Mouse (Mus musculus): ENCODE measurements around the gene Fut11. TPM values are rescaled to one million over a fixed set of nuclear protein-coding genes. Genes with fewer than 3 reads are reported as not detected.

Gene Fut11
- total and polyA plus RNA-seq, 3 experiments = 3.5 to 8.3 (median 4.1) TPM

- Histone ChIP-seq H3K27me3 (ENCODE audit: insufficient read depth, low read length) (no peaks in the 10 kb centered on the region), H3K4me1 (ENCODE audit: insufficient read depth, low read depth, low read length) (peaks cover 86% of the 10 kb centered on the region), H3K36me3 (replicated peaks) (peaks cover 94% of the 10 kb centered on the region), H3K9me3 (replicated peaks) (no peaks in the 10 kb centered on the region), H3K4me3 (ENCODE audit: low read depth, low read length) (peak overlapping the region; percentile 38; the same call in 1 of the 2 replicates)
- ATAC-seq (ENCODE audit: extremely low read depth, insufficient number of reproducible peaks, low FRiP score, poor library complexity, severe bottlenecking) = no peak
- DNase-seq (ENCODE audit: low spot score) = no peak
- TF ChIP-seq TAL1 (conservative IDR thresholded peaks at IDR 0.05; ENCODE audit: low read depth, low read length) (no peak), POLR2AphosphoS5 (IDR thresholded peaks at IDR 0.05; ENCODE audit: insufficient replicate concordance, low read depth, low read length) (0 out of 2 replicates have a peak, but pooled peaks have one; percentile 77)
These were observed 28.2 kb downstream of the Fut11 start for GRCm38 (mm10) chr14:20723006-20723405.

GRCm38 (mm10) chr14:20724043-20724442 lies 29.3 kb downstream of the Fut11 start:
- no peaks in the 10 kb centered on the region for H3K27me3 ChIP-seq (ENCODE audit: insufficient read depth, low read length)
- TF ChIP-seq POLR2AphosphoS5 (IDR thresholded peaks at IDR 0.05; ENCODE audit: insufficient replicate concordance, low read depth, low read length) (no peak), CTCF (IDR thresholded peaks at IDR 0.05; ENCODE audit: low read depth, low read length) (peak; percentile 68), GATA1 (IDR thresholded peaks at IDR 0.05; ENCODE audit: borderline replicate concordance, low read length) (no peak), TAL1 (conservative IDR thresholded peaks at IDR 0.05; ENCODE audit: low read depth, low read length) (no peak)
- H3K4me3 ChIP-seq (ENCODE audit: low read depth, low read length) = peak overlapping the region; percentile 56; the same call in 1 of the 2 replicates
- ATAC-seq (ENCODE audit: extremely low read depth, insufficient number of reproducible peaks, low FRiP score, poor library complexity, severe bottlenecking) = no peak
- DNase-seq (ENCODE audit: low spot score) = no peak
- H3K36me3 ChIP-seq (replicated peaks) = peaks cover 94% of the 10 kb centered on the region
- peaks cover 85% of the 10 kb centered on the region for H3K4me1 ChIP-seq (ENCODE audit: insufficient read depth, low read depth, low read length)
- H3K9me3 ChIP-seq (replicated peaks) = no peaks in the 10 kb centered on the region

- Histone ChIP-seq H3K4me3 (ENCODE audit: low read depth, low read length) (peak overlapping the region; percentile 56; the same call in 1 of the 2 replicates), H3K9me3 (replicated peaks) (no peaks in the 10 kb centered on the region), H3K36me3 (replicated peaks) (peaks cover 96% of the 10 kb centered on the region), H3K4me1 (ENCODE audit: insufficient read depth, low read depth, low read length) (peaks cover 94% of the 10 kb centered on the region), H3K27me3 (ENCODE audit: insufficient read depth, low read length) (no peaks in the 10 kb centered on the region)
- DNase-seq (ENCODE audit: low spot score) (no peak), ATAC-seq (ENCODE audit: extremely low read depth, insufficient number of reproducible peaks, low FRiP score, poor library complexity, severe bottlenecking) (no peak)
- TF ChIP-seq GATA2 (IDR thresholded peaks at IDR 0.05; ENCODE audit: borderline replicate concordance, low read depth, low read length) (no peak), POLR2AphosphoS5 (IDR thresholded peaks at IDR 0.05; ENCODE audit: insufficient replicate concordance, low read depth, low read length) (no peak), CTCF (IDR thresholded peaks at IDR 0.05; ENCODE audit: low read depth, low read length) (no peak), GATA1 (IDR thresholded peaks at IDR 0.05; ENCODE audit: borderline replicate concordance, low read length) (no peak), TAL1 (conservative IDR thresholded peaks at IDR 0.05; ENCODE audit: low read depth, low read length) (no peak)
These were observed 31.0 kb downstream of the Fut11 start for GRCm38 (mm10) chr14:20725660-20726339.

GRCm38 (mm10) chr14:20729871-20730270 lies 35.1 kb downstream of the Fut11 start:
- DNase-seq (ENCODE audit: low spot score) (no peak), ATAC-seq (ENCODE audit: extremely low read depth, insufficient number of reproducible peaks, low FRiP score, poor library complexity, severe bottlenecking) (no peak)
- peak overlapping the region; percentile 96 for H3K4me3 ChIP-seq (ENCODE audit: low read depth, low read length)
- TF ChIP-seq CTCF (IDR thresholded peaks at IDR 0.05; ENCODE audit: low read depth, low read length) = no peak
- TF ChIP-seq GATA1 (IDR thresholded peaks at IDR 0.05; ENCODE audit: borderline replicate concordance, low read length) = no peak
- TF ChIP-seq GATA2 (IDR thresholded peaks at IDR 0.05; ENCODE audit: borderline replicate concordance, low read depth, low read length) = no peak
- no peak for TF ChIP-seq POLR2AphosphoS5 (IDR thresholded peaks at IDR 0.05; ENCODE audit: insufficient replicate concordance, low read depth, low read length)
- H3K27me3 ChIP-seq (ENCODE audit: insufficient read depth, low read length) = no peaks in the 10 kb centered on the region
- H3K36me3 ChIP-seq (replicated peaks) = peaks cover 74% of the 10 kb centered on the region
- peaks cover 74% of the 10 kb centered on the region for H3K4me1 ChIP-seq (ENCODE audit: insufficient read depth, low read depth, low read length)
- H3K9me3 ChIP-seq (replicated peaks) = no peaks in the 10 kb centered on the region

GRCm38 (mm10) chr14:20730853-20731602 lies 36.3 kb downstream of the Fut11 start:
- Histone ChIP-seq H3K27me3 (ENCODE audit: insufficient read depth, low read length) (no peaks in the 10 kb centered on the region), H3K9me3 (replicated peaks) (no peaks in the 10 kb centered on the region), H3K4me1 (ENCODE audit: insufficient read depth, low read depth, low read length) (peaks cover 74% of the 10 kb centered on the region), H3K4me3 (ENCODE audit: low read depth, low read length) (peak overlapping the region; percentile 96), H3K36me3 (replicated peaks) (peaks cover 74% of the 10 kb centered on the region)
- TF ChIP-seq CTCF (IDR thresholded peaks at IDR 0.05; ENCODE audit: low read depth, low read length) (no peak), POLR2AphosphoS5 (IDR thresholded peaks at IDR 0.05; ENCODE audit: insufficient replicate concordance, low read depth, low read length) (no peak), TAL1 (conservative IDR thresholded peaks at IDR 0.05; ENCODE audit: low read depth, low read length) (no peak), GATA2 (IDR thresholded peaks at IDR 0.05; ENCODE audit: borderline replicate concordance, low read depth, low read length) (no peak), GATA1 (IDR thresholded peaks at IDR 0.05; ENCODE audit: borderline replicate concordance, low read length) (no peak)
- DNase-seq (ENCODE audit: low spot score) = no peak
- peak; percentile 64 for ATAC-seq (ENCODE audit: extremely low read depth, insufficient number of reproducible peaks, low FRiP score, poor library complexity, severe bottlenecking)

Measured in G1E (cell line).